Mouse (Mus musculus) heart, embryonic 13.5 days (tissue): Measurements from ENCODE around the gene Prdm16. TPM values are rescaled to one million over a fixed set of nuclear protein-coding genes. Genes with fewer than 3 reads are reported as not detected.

Experiments
- ATAC-seq: fragments of 200-750 bp; cut with Nextera tagmentation; 2 replicates; pipeline ENCODE4 v1.8.0; 2017; ENCODE audit warnings: moderate TSS enrichment; ENCODE audit not compliant: insufficient number of reproducible peaks, low FRiP score, low TSS enrichment; ENCODE audit errors: extremely low read depth
- H3K27ac ChIP-seq: fragments of 300-500 bp; sonication (generic); replicated peaks from 2 replicates; pipeline ENCODE4 v1.5.1; 2015; ENCODE audit warnings: moderate library complexity, mild to moderate bottlenecking, inconsistent platforms
- H3K27me3 ChIP-seq: fragments of 300-500 bp; sonication (generic); replicated peaks from 2 replicates; pipeline ENCODE4 v1.6.1; 2015; ENCODE audit warnings: mild to moderate bottlenecking, inconsistent platforms
- H3K36me3 ChIP-seq: fragments of 300-500 bp; sonication (generic); 2 replicates; pipeline ENCODE4 v1.6.1; 2015; ENCODE audit warnings: mild to moderate bottlenecking, inconsistent platforms
- H3K4me1 ChIP-seq: fragments of 300-500 bp; sonication (generic); 2 replicates; pipeline ENCODE4 v1.6.1; 2015; ENCODE audit warnings: inconsistent platforms
- H3K4me2 ChIP-seq: fragments of 300-500 bp; sonication (generic); 2 replicates; pipeline ENCODE4 v1.6.1; 2015; ENCODE audit warnings: inconsistent platforms, mild to moderate bottlenecking, moderate library complexity
- H3K4me3 ChIP-seq: fragments of 300-500 bp; sonication (generic); 2 replicates; pipeline ENCODE4 v1.5.1; 2015; ENCODE audit warnings: moderate library complexity, mild to moderate bottlenecking, inconsistent platforms
- H3K9ac ChIP-seq: fragments of 300-500 bp; sonication (generic); 2 replicates; pipeline ENCODE4 v1.6.1; 2015; ENCODE audit warnings: inconsistent platforms, mild to moderate bottlenecking, moderate library complexity
- H3K9me3 ChIP-seq: fragments of 300-500 bp; sonication (generic); 2 replicates; pipeline ENCODE4 v1.6.1; 2016; ENCODE audit warnings: inconsistent platforms
- WGBS: fragments of 180-500 bp; shearing (Covaris S2); methylation state at CpG from one replicate; pipeline ENCODE4 v1.1.7; 2015; ENCODE audit warnings: mixed read lengths; 5-methylcytosine and 5-hydroxymethylcytosine counted together
- polyA plus RNA-seq: library from polyadenylated mRNA; unstranded; fragments of >200 nt; fragmentation: Nextera tagmentation; extraction: Ambion mirVana; gene quantifications from 2 replicates; pipeline ENCODE4 v1.2.1, GENCODE M21; 2015

The Prdm16 gene
- polyA plus RNA-seq, 1 experiment from 2014 or later, result 15.3 TPM

DNA sequence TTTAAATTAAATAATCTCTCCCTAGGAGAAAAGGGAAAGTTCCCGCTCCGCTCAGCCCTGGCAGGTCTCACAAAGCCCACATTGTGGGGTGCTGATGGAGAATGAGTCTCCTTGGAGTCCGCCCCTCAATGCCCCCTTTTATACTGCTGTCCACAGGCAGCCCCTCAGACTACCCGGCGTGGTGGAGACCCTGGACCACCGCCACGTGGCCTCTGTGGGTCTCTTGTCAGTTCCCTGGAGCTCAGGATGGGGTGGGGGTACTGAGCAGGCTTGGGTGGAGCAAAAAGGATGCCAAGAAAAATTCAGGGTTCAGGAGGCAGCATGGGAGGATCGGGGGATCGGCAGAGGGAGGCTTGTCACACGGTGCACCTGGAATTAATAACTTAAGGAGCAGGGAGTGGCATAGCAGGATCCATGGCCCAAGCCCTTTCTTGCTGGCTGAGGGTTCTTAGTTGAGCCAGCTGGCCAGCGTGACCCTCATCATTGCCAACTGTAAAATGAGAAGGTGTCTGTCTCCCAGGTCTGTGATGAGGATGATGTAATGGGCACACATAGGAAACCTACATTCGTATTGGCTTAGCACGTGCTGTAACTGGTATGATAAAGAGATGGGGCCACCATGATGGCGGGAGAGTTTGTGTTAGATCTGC is 239.9 kb downstream of the Prdm16 start:
- WGBS, result 82% methylated on average over 14 of the region's 14 CpGs
- no peak for ATAC-seq
- Histone ChIP-seq H3K4me1 (peaks cover 52% of the 10 kb centered on the region), H3K9ac (no peak overlapping the region), H3K4me2 (no peak overlapping the region), H3K9me3 (no peaks in the 10 kb centered on the region), H3K27ac (0 out of 2 replicates have a peak overlapping the region, but pooled peaks have one; percentile 2), H3K27me3 (peaks cover 68% of the 10 kb centered on the region), H3K4me3 (no peak overlapping the region), H3K36me3 (no peaks in the 10 kb centered on the region)

- H3K4me1 ChIP-seq, result peaks cover 57% of the 10 kb centered on the region
- H3K36me3 ChIP-seq, result no peaks in the 10 kb centered on the region
- no peaks in the 10 kb centered on the region for H3K9me3 ChIP-seq
- no peak for ATAC-seq
- WGBS, result 49% methylated on average over 7 of the region's 7 CpGs
- H3K4me2 ChIP-seq, result peak overlapping the region; percentile 34
- peak overlapping the region; percentile 30 for H3K9ac ChIP-seq
- peak overlapping the region; percentile 94 for H3K27ac ChIP-seq
- no peak overlapping the region for H3K4me3 ChIP-seq
- H3K27me3 ChIP-seq, result peaks cover 77% of the 10 kb centered on the region
Observed at GRCm38 (mm10) chr4:154394123-154394722, 242.4 kb downstream of the Prdm16 start.

- 3% methylated on average over 18 of the region's 18 CpGs for WGBS
- Histone ChIP-seq H3K9ac (peak overlapping the region; percentile 40), H3K27ac (peak overlapping the region; percentile 94), H3K4me2 (peak overlapping the region; percentile 34), H3K36me3 (no peaks in the 10 kb centered on the region), H3K4me1 (peaks cover 57% of the 10 kb centered on the region), H3K4me3 (no peak overlapping the region), H3K9me3 (no peaks in the 10 kb centered on the region), H3K27me3 (peaks cover 77% of the 10 kb centered on the region)
- peak; percentile 68 for ATAC-seq
Observed at GRCm38 (mm10) chr4:154393196-154394122, 243.2 kb downstream of the Prdm16 start.

GRCm38 (mm10) chr4:154392641-154393040 is 244.0 kb downstream of the Prdm16 start:
- Histone ChIP-seq H3K4me1 (peaks cover 65% of the 10 kb centered on the region), H3K36me3 (no peaks in the 10 kb centered on the region), H3K27ac (peak overlapping the region; percentile 94), H3K27me3 (peaks cover 82% of the 10 kb centered on the region), H3K9ac (peak overlapping the region; percentile 40), H3K9me3 (no peaks in the 10 kb centered on the region), H3K4me3 (no peak overlapping the region), H3K4me2 (peak overlapping the region; percentile 34)
- 71% methylated on average over 1 of the region's 1 CpGs for WGBS
- ATAC-seq, result no peak

GRCm38 (mm10) chr4:154390333-154391080 is 246.2 kb downstream of the Prdm16 start:
- no peak for ATAC-seq
- Histone ChIP-seq H3K9me3 (no peaks in the 10 kb centered on the region), H3K27me3 (peaks cover 80% of the 10 kb centered on the region), H3K36me3 (no peaks in the 10 kb centered on the region), H3K4me2 (peak overlapping the region; percentile 7; the same call in 1 of the 2 replicates), H3K4me1 (peaks cover 86% of the 10 kb centered on the region), H3K9ac (peak overlapping the region; percentile 67), H3K4me3 (no peak overlapping the region), H3K27ac (0 out of 2 replicates have a peak overlapping the region, but pooled peaks have one; percentile 94)
- 25% methylated on average over 20 of the region's 20 CpGs for WGBS

- H3K4me1 ChIP-seq, result peaks cover 87% of the 10 kb centered on the region
- no peak overlapping the region for H3K27ac ChIP-seq
- H3K9ac ChIP-seq, result peak overlapping the region; percentile 67; the same call in 1 of the 2 replicates
- no peaks in the 10 kb centered on the region for H3K9me3 ChIP-seq
- no peak overlapping the region for H3K4me2 ChIP-seq
- no peaks in the 10 kb centered on the region for H3K36me3 ChIP-seq
- H3K4me3 ChIP-seq, result no peak overlapping the region
- H3K27me3 ChIP-seq, result peaks cover 80% of the 10 kb centered on the region
- no peak for ATAC-seq
- WGBS, result 79% methylated on average over 2 of the region's 2 CpGs
Observed at GRCm38 (mm10) chr4:154389641-154390040, 247.0 kb downstream of the Prdm16 start.

- WGBS, result 28% methylated on average over 8 of the region's 8 CpGs
- no peak overlapping the region for H3K4me2 ChIP-seq
- H3K27ac ChIP-seq, result peak overlapping the region; percentile 59
- peaks cover 59% of the 10 kb centered on the region for H3K4me1 ChIP-seq
- no peak overlapping the region for H3K4me3 ChIP-seq
- H3K9ac ChIP-seq, result peak overlapping the region; percentile 55
- peaks cover 97% of the 10 kb centered on the region for H3K27me3 ChIP-seq
- ATAC-seq, result no peak
- H3K36me3 ChIP-seq, result no peaks in the 10 kb centered on the region
- no peaks in the 10 kb centered on the region for H3K9me3 ChIP-seq
Observed at GRCm38 (mm10) chr4:154386810-154387209, 249.9 kb downstream of the Prdm16 start.

DNA sequence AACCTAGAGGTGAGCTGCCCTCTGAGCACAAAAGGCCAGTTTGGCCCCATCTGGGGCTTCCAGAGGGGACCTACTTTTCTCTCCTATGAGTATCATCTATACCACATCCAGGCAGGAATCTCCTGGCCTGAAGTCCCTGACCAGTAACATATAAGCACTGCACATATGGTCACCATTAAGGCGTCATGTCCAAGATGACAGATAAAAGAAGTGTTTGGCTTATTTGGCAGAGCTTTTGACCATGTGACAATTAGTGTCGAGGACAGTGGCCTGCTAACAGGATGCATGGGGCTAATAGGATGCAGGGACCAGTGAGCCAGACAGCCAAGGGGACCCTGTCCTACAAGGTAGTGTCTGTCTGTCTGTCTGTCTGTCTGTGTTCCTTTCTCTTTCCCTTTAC is 250.8 kb downstream of the Prdm16 start:
- WGBS, result 50% methylated on average over 2 of the region's 2 CpGs
- no peak overlapping the region for H3K27ac ChIP-seq
- peaks cover 50% of the 10 kb centered on the region for H3K4me1 ChIP-seq
- peaks cover 96% of the 10 kb centered on the region for H3K27me3 ChIP-seq
- H3K4me2 ChIP-seq, result no peak overlapping the region
- no peaks in the 10 kb centered on the region for H3K36me3 ChIP-seq
- no peaks in the 10 kb centered on the region for H3K9me3 ChIP-seq
- H3K9ac ChIP-seq, result no peak overlapping the region
- no peak overlapping the region for H3K4me3 ChIP-seq
- ATAC-seq, result no peak

DNA sequence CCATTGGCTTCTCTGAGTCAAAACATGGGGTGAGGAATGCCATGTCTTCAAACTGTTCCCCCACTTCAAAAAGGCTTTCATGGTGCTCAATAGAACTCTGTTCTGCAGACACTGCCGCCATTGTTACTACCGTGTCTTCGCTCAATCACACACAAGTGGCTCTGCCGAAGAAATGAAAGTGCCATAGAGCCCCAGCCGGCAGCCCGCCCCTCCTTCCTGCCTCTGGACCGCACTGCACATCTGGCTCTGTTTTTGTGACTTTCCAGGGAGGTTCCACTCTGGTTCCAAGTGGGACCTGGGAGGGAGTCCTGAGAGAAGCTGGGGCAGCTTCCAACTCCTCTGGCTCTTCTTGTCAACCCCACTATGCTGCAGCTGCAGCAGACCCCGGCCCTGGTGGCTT is 251.5 kb downstream of the Prdm16 start:
- no peak overlapping the region for H3K9ac ChIP-seq
- WGBS, result 67% methylated on average over 8 of the region's 8 CpGs
- no peaks in the 10 kb centered on the region for H3K9me3 ChIP-seq
- no peak for ATAC-seq
- H3K27ac ChIP-seq, result no peak overlapping the region
- H3K4me2 ChIP-seq, result no peak overlapping the region
- H3K4me3 ChIP-seq, result no peak overlapping the region
- peaks cover 95% of the 10 kb centered on the region for H3K27me3 ChIP-seq
- H3K4me1 ChIP-seq, result peaks cover 43% of the 10 kb centered on the region
- no peaks in the 10 kb centered on the region for H3K36me3 ChIP-seq

- no peaks in the 10 kb centered on the region for H3K36me3 ChIP-seq
- H3K4me1 ChIP-seq, result no peaks in the 10 kb centered on the region
- 91% methylated on average over 2 of the region's 2 CpGs for WGBS
- H3K9me3 ChIP-seq, result no peaks in the 10 kb centered on the region
- peaks cover 70% of the 10 kb centered on the region for H3K27me3 ChIP-seq
- H3K4me3 ChIP-seq, result no peak overlapping the region
- no peak overlapping the region for H3K9ac ChIP-seq
- no peak overlapping the region for H3K27ac ChIP-seq
- H3K4me2 ChIP-seq, result no peak overlapping the region
- no peak for ATAC-seq
Observed at GRCm38 (mm10) chr4:154378876-154379275, 257.8 kb downstream of the Prdm16 start.
